Mouse (Mus musculus) embryonic stem cell, embryonic (primary cell): ENCODE measurements around the gene Mgat4d.

ENCODE experiments used
- CTCF ChIA-PET, 4 experiments: fragments of 300-600 bp in 2 of 4; fragments of 350-600 bp in 2 of 4; sonication (Branson Sonifier 250); formaldehyde crosslinking; loops; one replicate each; lab custom pipeline; 2022; ENCODE audit warnings: inconsistent platforms in 2 of 4; lab: Charles Lee
- POLR2A ChIA-PET, 4 experiments: fragments of 300-600 bp in 2 of 4; fragments of 350-600 bp in 2 of 4; sonication (Branson Sonifier 250); formaldehyde crosslinking; loops; one replicate each; lab custom pipeline; 2022; ENCODE audit warnings: antibody characterized with exemption in 4 of 4, inconsistent platforms in 1 of 4; lab: Charles Lee

Mgat4d gene

DNA sequence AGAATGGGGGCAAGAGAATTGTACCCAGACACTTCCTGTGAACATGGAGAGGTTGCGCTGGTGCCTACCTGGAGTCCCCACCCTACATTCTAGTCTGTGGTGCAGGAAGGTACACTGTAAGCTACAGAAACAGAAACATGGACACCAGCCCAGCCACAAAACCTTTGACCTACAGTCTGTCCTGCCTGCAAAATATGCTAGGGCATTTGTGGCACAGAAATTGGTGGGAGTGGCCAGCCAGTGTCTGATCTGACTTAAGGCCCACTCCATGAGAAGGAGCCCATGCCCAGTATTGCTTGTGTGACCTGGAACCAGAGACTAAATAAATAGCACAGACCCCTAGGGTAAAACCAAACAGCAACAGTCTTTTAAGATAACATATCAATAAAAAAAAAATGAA is 73.1 kb downstream of the Mgat4d start:
- ChIA-PET CTCF (no interaction called here), POLR2A (no interaction called here)

DNA sequence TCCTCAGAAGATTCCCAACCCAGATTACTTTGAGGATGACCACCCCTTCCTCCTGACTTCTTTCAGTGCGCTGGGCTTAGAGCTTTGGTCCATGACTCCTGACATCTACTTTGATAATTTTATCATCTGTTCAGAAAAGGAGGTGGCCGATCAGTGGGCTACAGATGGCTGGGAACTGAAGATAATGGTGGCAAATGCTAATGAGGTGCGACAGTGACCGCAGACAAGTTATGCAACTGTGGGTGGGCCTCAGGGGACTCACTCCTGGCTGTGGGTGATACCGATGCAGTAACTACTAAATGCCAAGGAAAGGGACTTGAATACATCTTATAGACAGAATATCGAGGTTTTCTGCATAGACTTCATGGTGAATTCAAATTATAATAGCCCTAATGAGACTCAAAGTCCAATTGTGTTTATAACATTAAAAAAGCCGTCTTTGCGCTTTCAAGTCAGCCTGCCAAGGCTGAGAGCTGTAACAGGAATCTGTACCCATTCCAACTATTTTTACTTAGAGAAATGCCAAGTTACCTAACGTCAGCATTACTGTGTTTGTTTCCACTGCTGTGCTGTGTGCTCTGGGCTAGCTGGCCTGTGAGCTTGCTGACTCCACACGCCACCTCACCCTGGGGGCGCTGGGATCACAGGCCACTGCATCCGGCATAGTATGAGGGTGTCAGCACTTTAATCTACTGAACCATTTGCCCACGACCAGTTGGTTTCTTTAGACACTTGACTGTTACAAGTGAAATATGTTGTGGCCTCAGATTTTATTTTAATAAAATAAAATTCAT is 75.0 kb downstream of the Mgat4d start:
- CTCF ChIA-PET: no interaction called here

DNA sequence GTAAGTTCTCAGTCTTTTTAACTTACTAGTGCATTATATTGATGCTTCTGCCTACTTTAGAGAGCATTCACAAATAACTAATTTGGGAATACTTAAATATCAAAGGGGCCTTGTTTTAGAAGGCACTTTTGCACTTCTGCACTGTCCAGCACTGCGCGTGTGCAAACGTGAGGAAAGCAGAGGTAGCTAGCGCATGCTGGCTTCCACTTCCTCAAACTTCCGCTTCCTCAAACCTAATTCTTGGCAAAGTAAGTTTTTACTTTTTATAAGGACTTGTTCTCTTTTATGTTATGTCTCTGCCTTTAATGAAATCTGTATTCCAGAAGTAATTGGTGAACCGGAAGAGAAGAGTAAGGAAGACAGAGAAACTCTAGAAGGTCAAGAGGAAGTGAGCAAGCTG is 76.9 kb downstream of the Mgat4d start:
- ChIA-PET CTCF (interaction anchor here in 3 of 4 experiments (0.6 to 1.4 kb wide), 3 partner anchors 25 to 300 kb away, joined by 3 to 4 read pairs (median 3); no protein-coding TSS in a partner anchor), POLR2A (interaction anchor here in 2 of 4 experiments (1.3 to 1.8 kb wide), 2 partner anchors 57 to 530 kb away, joined by 3 to 6 read pairs; partner anchors contain the start of genes Asf1b (in 1 of the 2) and Gm10644 (in 1 of the 2))

More for the DNA sequence above, 75.0 kb downstream of the Mgat4d start:
- POLR2A ChIA-PET: no interaction called here

DNA sequence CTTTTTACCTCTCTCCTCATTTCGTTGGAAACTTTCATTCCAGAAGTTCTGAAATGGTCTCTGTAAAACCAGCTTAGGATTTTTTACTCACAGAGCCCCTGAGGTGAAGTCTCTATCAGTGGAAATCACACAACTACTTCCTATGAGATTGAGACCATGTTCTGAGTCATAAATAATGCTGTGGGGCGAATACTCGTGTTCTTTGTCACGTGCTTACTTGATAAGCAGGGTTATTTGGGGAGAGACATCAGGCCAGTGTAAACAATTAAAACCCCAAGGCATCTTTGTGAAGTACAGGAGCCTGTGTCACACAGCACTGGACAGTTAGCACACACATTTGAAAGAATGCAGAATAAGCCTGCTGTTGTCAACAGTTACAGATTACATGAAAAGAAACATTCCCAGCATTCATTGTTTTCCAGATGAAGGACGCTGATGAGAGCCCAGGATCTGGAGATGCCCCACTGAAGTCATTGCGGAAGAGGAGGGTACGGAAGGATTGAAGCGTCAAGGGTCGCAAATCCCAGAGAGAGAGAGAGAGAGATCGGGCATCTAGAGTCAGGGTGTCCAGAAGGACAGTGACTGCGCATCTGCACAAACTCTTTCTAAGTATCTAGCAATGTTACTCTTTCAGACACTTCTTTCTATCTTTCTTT is 78.0 kb downstream of the Mgat4d start:
- POLR2A ChIA-PET: interaction anchor here in 2 of 4 experiments (0.7 to 1.8 kb wide), 6 partner anchors 36 to 529 kb away, joined by 3 to 6 read pairs (median 3); partner anchors contain the start of genes Asf1b (in 1 of the 2), Ddx39 (in 1 of the 2) and Gm10644 (in 1 of the 2)
- CTCF ChIA-PET: interaction anchor here in 2 of 4 experiments (1.0 to 1.1 kb wide), 2 partner anchors 24 to 166 kb away, joined by 3 to 7 read pairs; no protein-coding TSS in a partner anchor

DNA sequence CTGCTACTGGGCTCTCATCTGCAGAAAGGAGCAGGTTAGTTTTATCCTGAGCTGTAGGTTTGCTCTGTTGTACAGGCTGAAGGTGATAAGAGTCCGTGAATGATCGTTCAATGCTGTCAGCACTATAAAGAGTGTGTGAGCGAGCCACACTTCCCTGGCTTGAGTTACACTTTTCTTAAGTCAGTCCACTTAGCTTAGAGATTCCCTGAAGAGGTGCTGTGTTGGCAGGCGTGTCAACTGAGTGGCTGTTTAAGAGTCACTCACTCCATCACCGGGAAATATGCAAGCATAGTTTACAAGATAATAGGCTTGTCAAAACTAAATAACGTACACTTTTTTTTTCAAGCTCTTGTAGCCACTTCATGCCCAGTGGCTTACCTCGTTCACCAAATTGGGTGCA is 78.7 kb downstream of the Mgat4d start:
- ChIA-PET POLR2A (interaction anchor here in 2 of 4 experiments (0.6 to 1.8 kb wide), 6 partner anchors 15 to 528 kb away, joined by 3 to 7 read pairs (median 3); partner anchors contain the start of genes Asf1b (in 1 of the 2), Ddx39 (in 1 of the 2) and Gm10644 (in 1 of the 2)), CTCF (interaction anchor here in 1 of 4 experiments (1.1 kb wide), 1 partner anchor 166 kb away, joined by 7 read pairs; no protein-coding TSS in a partner anchor)

DNA sequence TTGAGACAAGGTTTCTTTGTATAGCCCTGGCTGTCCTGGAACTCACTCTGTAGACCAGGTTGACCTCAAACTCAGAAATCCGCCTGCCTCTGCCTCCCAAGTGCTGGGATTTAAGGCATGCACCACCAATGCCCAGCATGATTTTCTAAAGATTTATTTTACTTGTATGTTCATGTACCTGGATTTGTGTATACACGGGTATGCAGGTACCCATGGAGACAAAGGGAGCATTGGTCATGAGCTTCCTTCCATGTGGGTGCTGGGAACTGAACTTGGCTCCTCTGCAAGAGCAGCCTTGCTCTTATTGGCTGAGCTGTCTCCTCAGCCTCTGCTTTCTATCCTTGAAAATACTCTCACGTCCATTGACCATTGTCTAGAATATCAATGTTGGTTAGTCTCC is 80.3 kb downstream of the Mgat4d start:
- CTCF ChIA-PET: interaction anchor here in 1 of 4 experiments (0.7 to 1.2 kb wide), 2 partner anchors 22 to 527 kb away, joined by 3 to 4 read pairs; partner anchors contain the start of gene Asf1b
- POLR2A ChIA-PET: interaction anchor here in 3 of 4 experiments (0.7 to 1.1 kb wide), 3 partner anchors 16 to 179 kb away, joined by 3 read pairs; partner anchors contain the start of genes Dnajb1 (in 1 of the 3) and Tecr (in 1 of the 3)

DNA sequence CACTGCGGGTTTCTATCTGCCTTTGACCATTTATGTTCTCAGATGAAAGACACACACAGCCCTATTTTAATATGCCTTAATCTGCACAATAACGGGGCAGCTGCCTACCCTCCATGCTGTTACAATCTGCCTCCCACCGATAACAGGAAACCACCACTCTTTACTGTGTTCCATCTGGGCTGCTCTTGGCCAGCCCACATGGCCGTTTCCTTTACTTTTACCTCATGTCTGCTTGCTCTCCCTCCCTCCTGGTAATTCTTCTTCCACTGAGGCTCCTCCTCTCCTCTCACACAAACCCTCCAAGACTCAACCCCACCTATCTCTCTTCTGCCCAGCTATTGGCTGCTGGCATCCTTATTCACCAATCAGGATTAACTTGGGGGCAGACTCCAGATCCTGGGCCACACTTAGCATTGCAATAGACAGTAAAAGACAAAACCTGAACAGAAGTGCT is 80.8 kb downstream of the Mgat4d start:
- CTCF ChIA-PET: interaction anchor here in 1 of 4 experiments (0.7 to 1.2 kb wide), 2 partner anchors 22 to 526 kb away, joined by 3 to 4 read pairs; partner anchors contain the start of gene Asf1b
- POLR2A ChIA-PET: interaction anchor here in 3 of 4 experiments (0.7 to 1.1 kb wide), 3 partner anchors 15 to 179 kb away, joined by 3 read pairs; partner anchors contain the start of genes Dnajb1 (in 1 of the 3) and Tecr (in 1 of the 3)
